Mouse (Mus musculus): ENCODE data around the gene Cd177. TPM values are rescaled to one million over a fixed set of nuclear protein-coding genes. Genes with fewer than 3 reads are reported as not detected.
"Not testable (repeated sequence)": the region's sequence is repeated elsewhere in the genome, so short reads cannot be mapped to it uniquely, and the experiment has no call there.

Cd177 gene
- total RNA-seq (2021) = not detected
- long read RNA-seq, experiment 1 = 0 reads
- long read RNA-seq, experiment 2 = 0 reads

- DNase-seq (ENCODE audit: low spot score) = no peak
Observed at GRCm38 (mm10) chr7:24760211-24760610, at the start of gene Cd177. Cd177 (minus strand) TSS chr7:24760311.

DNA sequence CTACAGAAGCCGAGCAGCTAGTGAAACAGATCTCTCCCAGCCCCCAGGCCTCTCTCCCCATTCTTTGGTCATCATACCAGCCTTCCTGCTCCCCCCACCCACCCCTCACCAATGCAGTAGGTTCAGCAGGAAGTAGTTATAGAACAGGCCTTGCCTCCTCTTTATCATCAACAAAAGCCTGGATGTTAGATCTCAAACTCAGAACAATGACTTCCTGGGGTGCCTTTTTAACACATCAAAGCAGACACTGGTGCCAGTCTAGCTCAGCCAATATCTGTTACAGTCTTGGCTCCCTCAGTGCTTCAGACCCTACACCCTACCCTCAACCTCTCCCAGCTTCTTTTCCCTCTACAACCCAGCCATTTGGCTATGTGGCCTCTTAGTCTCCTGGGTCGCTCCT, 48.9 kb upstream of the Cd177 start:
- no peak for DNase-seq (ENCODE audit: low spot score)

- DNase-seq (ENCODE audit: low spot score) = peak; percentile 5
Observed at GRCm38 (mm10) chr7:24804826-24805225, 44.7 kb upstream of the Cd177 start.

DNA sequence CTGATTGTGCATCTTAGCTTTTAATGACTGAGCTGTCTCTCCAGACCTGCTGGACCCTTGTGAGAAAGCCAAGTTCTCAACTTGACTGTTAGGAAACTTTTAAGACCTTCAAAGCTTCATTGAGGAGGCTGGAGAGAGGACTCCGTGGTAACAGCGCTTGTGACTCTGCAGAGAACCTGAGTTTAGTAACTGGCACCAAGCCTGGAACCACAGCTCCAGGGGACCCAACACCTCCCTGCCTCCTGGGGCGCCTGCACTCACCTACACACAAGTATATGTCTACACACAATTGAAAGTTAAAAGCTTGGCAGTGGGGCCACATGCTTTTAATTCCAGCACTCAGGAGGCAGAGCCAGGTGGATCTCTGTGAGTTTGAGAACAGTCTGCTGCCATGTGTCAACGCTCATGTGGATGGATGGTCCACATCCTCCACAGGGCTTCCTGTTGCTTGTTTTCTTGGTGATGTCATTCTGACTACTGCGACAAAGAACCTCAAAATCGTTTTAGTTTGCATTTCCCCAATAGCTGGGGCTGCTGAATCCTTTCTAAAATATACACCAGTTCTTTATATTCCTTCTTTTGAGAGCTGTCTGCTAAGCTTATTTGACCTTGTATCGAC, 42.1 kb upstream of the Cd177 start:
- DNase-seq (ENCODE audit: low spot score) = no peak

DNA sequence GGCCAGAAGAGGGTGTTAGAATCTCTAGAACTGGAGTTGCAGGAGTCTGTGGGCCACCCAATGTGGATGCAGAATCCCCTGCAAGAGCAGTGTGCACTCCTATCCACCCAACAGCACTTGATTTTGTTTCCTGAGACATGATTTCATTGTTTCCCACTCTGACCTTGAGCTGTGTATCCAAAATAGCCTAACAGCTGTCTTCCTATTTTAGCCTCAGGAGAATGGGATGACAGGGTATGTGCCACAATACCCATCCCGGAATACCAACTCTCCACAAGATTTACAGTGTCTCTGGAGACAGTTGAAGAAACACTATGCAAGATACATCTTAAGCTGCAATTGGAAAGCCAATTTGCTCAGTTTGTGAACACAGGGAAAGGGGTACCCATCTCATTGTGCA, 37.8 kb upstream of the Cd177 start:
- DNase-seq (ENCODE audit: low spot score) = no peak

GRCm38 (mm10) chr7:24776918-24777317, 16.8 kb upstream of the Cd177 start, which contains the start of gene Ceacam10:
Ceacam10 (plus strand) TSS chr7:24777206.
- not testable (repeated sequence) for DNase-seq (ENCODE audit: low spot score)

DNA sequence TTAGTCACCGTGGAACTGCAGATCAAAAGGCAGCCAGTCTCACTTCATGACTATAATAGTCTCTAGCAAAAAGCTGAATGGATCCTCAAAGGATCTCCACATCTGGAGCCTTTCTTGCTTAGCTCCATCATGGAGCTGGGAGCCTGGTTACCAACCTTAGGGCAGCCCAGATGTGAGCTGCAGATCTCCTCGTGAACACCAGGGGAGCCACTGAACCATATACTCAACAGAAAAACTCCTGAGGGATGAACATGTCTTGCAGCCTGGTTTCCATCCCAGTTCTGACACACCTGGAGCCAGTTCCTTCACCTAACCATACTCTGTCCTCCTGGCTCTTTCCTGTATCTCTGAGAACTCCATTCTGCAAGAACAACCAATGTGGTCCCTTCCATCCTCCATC, 16.0 kb upstream of the Cd177 start:
- DNase-seq (ENCODE audit: low spot score) = no peak

GRCm38 (mm10) chr7:24773942-24774535, 13.9 kb upstream of the Cd177 start:
- DNase-seq (ENCODE audit: low spot score) = no peak

GRCm38 (mm10) chr7:24771361-24771760, 11.2 kb upstream of the Cd177 start:
- no peak for DNase-seq (ENCODE audit: low spot score)

DNA sequence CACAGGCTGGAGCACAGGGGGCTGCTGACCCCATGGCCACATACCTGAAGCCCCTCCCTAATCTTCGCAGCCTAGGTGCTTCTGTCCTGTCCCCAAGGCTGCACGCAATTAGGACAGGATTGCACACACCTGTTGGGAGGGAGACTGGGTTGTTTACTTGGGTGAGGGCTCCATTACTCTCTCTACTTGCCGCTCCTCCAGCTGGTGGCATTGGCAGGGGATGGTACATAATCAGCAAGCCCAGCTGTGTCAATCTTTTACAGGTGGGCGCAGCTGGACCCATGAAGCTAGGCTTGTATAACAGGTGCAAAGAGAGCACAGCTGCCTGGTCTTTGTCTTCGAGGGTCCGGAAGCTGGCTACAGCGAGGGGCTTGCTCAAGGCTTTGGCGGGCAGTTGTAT, 2.5 kb upstream of the Cd177 start:
- no peak for DNase-seq (ENCODE audit: low spot score)

DNA sequence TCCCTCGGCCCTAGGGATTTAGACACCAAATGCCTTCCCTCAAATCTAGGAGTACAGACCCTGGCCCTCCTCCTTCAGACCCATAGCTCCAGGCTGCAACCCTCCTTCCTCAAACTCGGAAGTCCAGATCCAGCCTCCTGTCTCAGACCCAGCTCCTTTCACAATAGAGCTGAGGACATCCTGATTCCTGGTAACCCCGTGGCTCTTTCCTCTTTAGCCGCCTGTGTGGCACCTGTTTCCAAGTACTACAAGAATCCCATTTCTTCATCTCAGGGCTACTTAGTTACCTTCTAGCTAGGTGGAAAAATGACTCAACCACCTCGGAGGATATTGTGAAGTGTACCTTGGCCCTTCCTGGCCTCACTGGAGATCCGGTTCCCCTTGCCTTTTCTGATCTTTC, 1.1 kb upstream of the Cd177 start:
- DNase-seq (ENCODE audit: low spot score) = no peak

GRCm38 (mm10) chr7:24758520-24758919, 1.6 kb downstream of the Cd177 start:
- no peak for DNase-seq (ENCODE audit: low spot score)

DNA sequence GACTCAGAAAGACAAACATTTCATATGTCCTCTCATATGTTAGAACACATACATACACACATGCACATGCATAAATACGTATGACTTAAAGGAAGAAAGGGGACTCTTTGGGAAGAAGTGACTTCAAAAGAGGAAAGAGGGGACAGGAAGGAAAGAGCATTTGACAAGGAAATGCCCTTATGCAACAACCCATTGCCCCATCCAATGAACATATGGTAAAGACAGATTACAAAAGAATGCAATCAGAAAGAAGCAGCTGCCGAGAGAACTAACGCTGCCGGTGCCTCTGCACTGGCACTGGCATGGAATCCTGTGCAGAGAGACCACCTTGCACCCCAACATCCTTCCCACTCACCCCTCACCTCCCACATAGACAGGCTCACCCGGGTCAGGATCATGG, 6.6 kb downstream of the Cd177 start:
- DNase-seq (ENCODE audit: low spot score) = no peak

- no peak for DNase-seq (ENCODE audit: low spot score)
Observed at GRCm38 (mm10) chr7:24751610-24752009, 8.5 kb downstream of the Cd177 start.

- no peak for DNase-seq (ENCODE audit: low spot score)
Observed at GRCm38 (mm10) chr7:24750695-24751094, 9.4 kb downstream of the Cd177 start.

GRCm38 (mm10) chr7:24735970-24736670, 24.0 kb downstream of the Cd177 start:
- no peak for DNase-seq (ENCODE audit: low spot score)

- DNase-seq (ENCODE audit: low spot score) = not testable (repeated sequence)
Observed at GRCm38 (mm10) chr7:24726808-24727207, 33.3 kb downstream of the Cd177 start, which contains the start of gene Gm4763. Gm4763 (minus strand) TSS chr7:24726908.

DNA sequence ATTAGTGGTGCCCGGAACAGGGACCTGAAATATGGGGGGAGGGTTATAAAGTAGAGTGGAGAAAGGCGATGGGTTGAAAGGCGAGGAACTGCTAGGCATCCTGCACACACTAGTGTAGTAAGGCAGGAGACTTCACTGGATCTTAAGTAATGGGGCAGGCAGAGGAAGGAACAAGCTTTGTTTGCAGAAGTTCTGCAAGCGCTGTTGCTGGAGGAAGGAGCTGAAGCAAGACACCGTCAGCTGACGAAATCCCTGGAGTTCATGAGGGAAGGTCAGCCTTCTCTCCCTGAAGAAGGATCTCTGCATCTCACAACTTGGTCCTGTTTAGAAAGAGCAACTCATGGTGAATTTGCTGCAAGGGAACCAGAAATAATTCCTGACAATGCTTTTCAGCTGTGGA, 45.1 kb downstream of the Cd177 start:
- DNase-seq (ENCODE audit: low spot score) = no peak

DNA sequence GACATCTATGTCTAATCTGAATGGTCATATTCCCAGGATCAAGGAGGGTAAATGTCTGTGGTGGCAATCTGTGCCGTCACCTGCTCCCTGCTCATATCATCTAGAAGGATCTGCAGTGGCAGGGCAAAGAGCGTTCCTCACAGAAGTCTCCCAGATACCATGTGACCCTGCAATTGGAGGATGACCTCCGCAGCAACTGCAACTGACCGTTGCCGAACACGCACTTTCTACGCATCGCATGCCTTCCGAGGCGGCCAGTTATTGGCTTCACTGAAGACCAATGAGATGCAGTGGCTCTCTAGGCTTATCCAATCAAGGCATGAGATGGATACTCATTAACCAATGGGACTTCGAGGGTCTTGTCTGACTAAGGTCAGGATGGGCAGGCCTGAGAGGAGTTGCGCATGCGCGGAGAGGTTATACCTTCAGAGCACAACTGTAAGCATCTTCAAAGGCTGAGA, 51.2 kb downstream of the Cd177 start, which contains the start of gene BC049730:
Gene BC049730, plus strand, starts transcription at position 411 of the 461 bp plus-strand sequence.
- DNase-seq (ENCODE audit: low spot score) = no peak

DNA sequence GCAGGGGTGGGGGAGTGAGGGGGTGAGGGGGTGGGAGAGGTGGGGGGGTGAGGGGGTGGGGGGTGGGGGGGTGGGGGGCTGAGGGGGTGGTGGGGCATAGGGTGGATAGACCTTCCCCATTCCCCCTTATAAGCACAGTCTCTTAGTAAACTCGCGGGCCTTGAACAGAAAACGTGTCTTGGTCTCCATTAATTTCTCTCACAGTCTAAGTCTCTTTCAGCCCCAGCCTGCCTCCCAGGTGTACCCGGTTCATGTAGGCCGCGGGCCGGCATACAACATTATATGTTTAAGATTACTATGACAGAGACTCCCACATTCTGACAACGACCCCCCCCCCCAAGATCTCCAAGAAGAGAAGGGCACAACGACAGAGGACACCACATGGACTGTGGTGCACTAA, 57.3 kb downstream of the Cd177 start:
- DNase-seq (ENCODE audit: low spot score) = not testable (repeated sequence)

DNA sequence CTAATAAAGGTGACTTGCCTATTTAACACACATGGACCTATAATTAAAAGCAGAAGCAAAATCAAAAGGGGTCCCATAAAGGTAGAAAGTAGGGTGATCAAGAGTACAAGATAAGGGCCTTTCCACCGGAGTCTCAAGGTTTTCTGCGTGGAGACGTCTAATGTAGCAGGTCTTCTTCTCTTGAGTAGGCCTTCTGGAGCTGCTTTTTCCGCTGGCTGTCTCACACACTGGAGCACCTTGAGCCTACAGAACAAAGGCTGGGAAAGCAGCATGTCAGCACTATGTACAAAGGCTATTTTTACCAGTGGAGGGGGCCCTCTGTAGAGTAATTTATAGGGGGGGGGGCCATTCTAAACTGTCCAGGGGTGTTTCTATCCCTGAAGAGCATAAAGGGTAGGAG, 62.2 kb downstream of the Cd177 start:
- DNase-seq (ENCODE audit: low spot score) = not testable (repeated sequence)
